ENCODE assay signal across 8 mouse cellular contexts in the genomic region with DNA sequence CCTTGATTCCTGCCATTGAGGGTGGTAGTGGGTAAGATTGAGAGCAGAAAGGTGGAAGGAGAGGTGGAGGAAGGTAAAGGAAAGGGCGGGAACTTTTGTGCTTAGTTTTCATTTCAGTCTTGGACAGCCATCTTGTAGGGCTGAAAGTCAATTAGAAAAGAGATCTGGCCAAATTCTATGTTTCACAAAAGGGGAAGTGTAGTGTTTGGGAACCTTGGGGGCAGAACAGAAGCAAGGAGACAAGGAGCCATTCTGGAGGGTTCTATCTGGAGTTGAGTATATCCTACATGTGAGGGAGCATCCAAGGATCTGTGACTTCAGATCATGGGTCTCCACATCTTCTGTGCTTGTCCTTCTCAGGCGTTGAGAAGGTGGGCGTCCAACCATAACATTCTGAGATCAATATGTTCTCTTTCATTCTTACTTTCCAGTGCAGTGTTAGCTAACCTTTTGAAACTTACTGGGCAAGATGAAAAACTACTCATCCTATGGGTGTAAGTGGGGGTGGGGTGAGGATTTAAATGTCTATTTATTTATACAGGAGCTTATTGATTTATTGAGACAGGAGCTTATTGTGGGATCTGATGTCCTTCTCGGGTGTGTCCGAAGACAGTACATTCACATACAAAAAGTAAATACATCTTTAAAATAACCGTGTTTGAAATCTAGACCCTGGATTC. TPM values are rescaled to one million over a fixed set of nuclear protein-coding genes. Genes with fewer than 3 reads are reported as not detected.
DNase-seq lines count a peak whose midpoint lies in the region; ATAC-seq and TF ChIP-seq lines count a peak whose summit lies in the region.

No protein-coding gene starts in this region.

- intact Hi-C loops in left cerebral cortex, postnatal 10 days (cut with DNase I): no loop called here

- H3K9ac ChIP-seq in limb, embryonic 13.5 days: peak overlapping the region; percentile 97
- H3K9ac ChIP-seq in stomach, postnatal 0 days (ENCODE audit: low read length): peak overlapping the region; percentile 95

- no peaks in the 10 kb centered on the region for H3K9me3 ChIP-seq in limb, embryonic 13.5 days
- H3K9me3 ChIP-seq in stomach, postnatal 0 days (ENCODE audit: control insufficient read depth, low read length): no peaks in the 10 kb centered on the region

- TF ChIP-seq CTCF in thymus, adult 2 months (IDR thresholded peaks at IDR 0.05; ENCODE audit: borderline replicate concordance, control insufficient read depth, extremely low read depth, insufficient read depth, low read length, poor library complexity): no peak
- no peak for TF ChIP-seq CTCF in stomach, postnatal 0 days (IDR thresholded peaks at IDR 0.05; ENCODE audit: low read depth)

- peak; percentile 10 to 15 for DNase-seq in cerebellum, postnatal 10 days
- DNase-seq in cerebellum, adult 11 months: no peak
- peak; percentile 8 for DNase-seq in thymus, adult 2 months
- no peak for DNase-seq in thymus, postnatal 0 days (ENCODE audit: low spot score)
- DNase-seq in stomach, postnatal 0 days (ENCODE audit: low spot score): no peak
- no peak for DNase-seq in left cerebral cortex, postnatal 10 days (ENCODE audit: extremely low spot score in 1 of 2, low spot score in 2 of 2)
- no peak for DNase-seq in gastrocnemius, adult 8-10 months (ENCODE audit: low spot score in 2 of 2)

- no peaks in the 10 kb centered on the region for H3K36me3 ChIP-seq in thymus, adult 2 months (ENCODE audit: control insufficient read depth, insufficient read depth, low read length)
- H3K36me3 ChIP-seq in limb, embryonic 13.5 days: no peaks in the 10 kb centered on the region
- no peaks in the 10 kb centered on the region for H3K36me3 ChIP-seq in stomach, postnatal 0 days (ENCODE audit: control insufficient read depth, insufficient read depth, low read length)

- no peaks in the 10 kb centered on the region for H3K27me3 ChIP-seq in thymus, adult 2 months (ENCODE audit: control insufficient read depth, insufficient read depth, low read length)
- H3K27me3 ChIP-seq in limb, embryonic 13.5 days: no peaks in the 10 kb centered on the region
- H3K27me3 ChIP-seq in stomach, postnatal 0 days (ENCODE audit: control insufficient read depth, insufficient read depth, low read length): no peaks in the 10 kb centered on the region

- 48% methylated on average over 6 of the region's 6 CpGs for WGBS in thymus, adult 2 months
- WGBS in limb, embryonic 13.5 days: 55% methylated on average over 6 of the region's 6 CpGs
- 45% methylated on average over 6 of the region's 6 CpGs for WGBS in stomach, postnatal 0 days

- TF ChIP-seq EP300 in stomach, postnatal 0 days (optimal IDR thresholded peaks at IDR 0.05): no peak

- H3K27ac ChIP-seq in thymus, adult 2 months (ENCODE audit: control insufficient read depth, insufficient read depth, low read length): peak overlapping the region; percentile 80
- peak overlapping the region; percentile 96 for H3K27ac ChIP-seq in limb, embryonic 13.5 days
- peak overlapping the region; percentile 99 for H3K27ac ChIP-seq in stomach, postnatal 0 days (replicated peaks)

- peaks cover 11% of the 10 kb centered on the region for H3K4me1 ChIP-seq in thymus, adult 2 months (replicated peaks; ENCODE audit: control insufficient read depth, insufficient read depth, low read length)
- peaks cover 18% of the 10 kb centered on the region for H3K4me1 ChIP-seq in limb, embryonic 13.5 days
- no peaks in the 10 kb centered on the region for H3K4me1 ChIP-seq in stomach, postnatal 0 days (replicated peaks; ENCODE audit: control insufficient read depth, insufficient read depth)

- H3K4me2 ChIP-seq in limb, embryonic 13.5 days (replicated peaks): peak overlapping the region; percentile 83
- peak overlapping the region; percentile 61 for H3K4me2 ChIP-seq in stomach, postnatal 0 days (replicated peaks; ENCODE audit: low read depth)

- peak overlapping the region; percentile 71 for H3K4me3 ChIP-seq in thymus, adult 2 months (ENCODE audit: control insufficient read depth, insufficient read depth, low read length)
- peak overlapping the region; percentile 99 for H3K4me3 ChIP-seq in limb, embryonic 13.5 days
- H3K4me3 ChIP-seq in stomach, postnatal 0 days (ENCODE audit: low read depth, low read length): peak overlapping the region; percentile 85

- TF ChIP-seq POLR2A in thymus, adult 2 months (IDR thresholded peaks at IDR 0.05; ENCODE audit: control insufficient read depth, extremely low read depth, insufficient read depth, low read length, poor library complexity): no peak

- no peak; the same call in 1 of the 2 replicates for ATAC-seq in limb, embryonic 13.5 days (ENCODE audit: low FRiP score, low read depth)
- no peak for ATAC-seq in stomach, postnatal 0 days (ENCODE audit: low FRiP score, low TSS enrichment)

RNA-seq across cellular contexts. Expression of a gene that starts 0.5 kb away (rescaled TPM):
- polyA plus RNA-seq in thymus, adult 2 months (2012; rRNA removed): 64.5 and 78.7 TPM in 2 replicates
- 179 and 189 TPM in 2 replicates for polyA plus RNA-seq in thymus, postnatal 0 days (2015; fragmentation: Nextera tagmentation; extraction: Ambion mirVana)
- polyA plus RNA-seq in limb, embryonic 13.5 days (2015; fragmentation: Nextera tagmentation; extraction: Ambion mirVana): 154 and 161 TPM in 2 replicates
- 144 and 148 TPM in 2 replicates for polyA plus RNA-seq in stomach, postnatal 0 days (2015; fragmentation: Nextera tagmentation; extraction: Ambion mirVana)
- total RNA-seq in left cerebral cortex, postnatal 10 days (2021): 100 to 1,000 TPM; 187 to 191 TPM
- 10 to 100 TPM; 79.7 to 88.2 (median 83.7) TPM for total RNA-seq in gastrocnemius, adult 8-10 months (2022)

RNA-seq across cellular contexts. Expression of a gene that starts 0.8 kb away (rescaled TPM):
- 1.3 TPM in 1 of 2 replicates, not detected in the other for polyA plus RNA-seq in thymus, adult 2 months (2012; rRNA removed)
- not detected in 2 replicates for polyA plus RNA-seq in thymus, postnatal 0 days (2015; fragmentation: Nextera tagmentation; extraction: Ambion mirVana)
- polyA plus RNA-seq in limb, embryonic 13.5 days (2015; fragmentation: Nextera tagmentation; extraction: Ambion mirVana): not detected in 2 replicates
- not detected in 2 replicates for polyA plus RNA-seq in stomach, postnatal 0 days (2015; fragmentation: Nextera tagmentation; extraction: Ambion mirVana)
- total RNA-seq in left cerebral cortex, postnatal 10 days (2021): not detected
- not detected for total RNA-seq in gastrocnemius, adult 8-10 months (2022)

Comparison
In these comparisons a context has a peak if more than half of its experiments do, and no peak if none do; other contexts are left out.
1. DNase-seq: peak in cerebellum, postnatal 10 days (2 of 2) and thymus, adult 2 months (single experiment); none in cerebellum, adult 11 months (single experiment), thymus, postnatal 0 days (single experiment), stomach, postnatal 0 days (single experiment), left cerebral cortex, postnatal 10 days (0 of 2) and gastrocnemius, adult 8-10 months (0 of 2).
2. Peak in every context shown above with its lines, with median percentiles within 50 percentile points of each other: H3K27ac ChIP-seq and H3K4me3 ChIP-seq.